Mouse (Mus musculus): ENCODE results near the gene Palm3. TPM values are rescaled to one million over a fixed set of nuclear protein-coding genes. Genes with fewer than 3 reads are reported as not detected.
A peak's percentile ranks its signal among the peaks of the same experiment; 100 is the strongest.

Palm3 gene
- polyA plus RNA-seq, 1 experiment from 2014 or later, result 3.5 TPM

DNA sequence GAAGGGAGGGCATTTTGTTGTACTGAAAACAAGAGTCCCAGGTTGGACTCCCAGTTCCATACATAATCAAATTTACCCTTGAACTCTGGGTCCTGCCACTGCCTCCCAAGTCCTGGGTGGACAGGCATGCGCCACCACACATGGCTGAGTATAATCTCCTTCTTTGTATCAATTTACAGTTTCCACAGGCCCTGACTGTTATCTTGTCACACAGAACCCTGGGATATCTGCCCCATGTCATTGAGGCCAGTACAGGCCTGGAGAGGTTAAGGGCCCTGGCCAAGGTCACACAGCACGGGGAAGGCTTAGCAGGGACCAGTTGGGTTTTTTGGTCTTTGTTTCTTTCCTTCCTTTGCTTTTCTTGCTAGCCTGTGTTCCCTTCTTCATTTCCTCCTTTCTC, 28.8 kb upstream of the Palm3 start:
- Histone ChIP-seq H3K4me3 (ENCODE audit: low read depth, low read length) (no peak overlapping the region), H3K36me3 (ENCODE audit: control insufficient read depth, insufficient read depth, low read length) (0 out of 2 replicates have a peak, but pooled peaks cover 9% of the 10 kb centered on the region), H3K4me1 (replicated peaks; ENCODE audit: control insufficient read depth, insufficient read depth, low read length) (no peaks in the 10 kb centered on the region), H3K27ac (ENCODE audit: low read depth, low read length) (no peak overlapping the region), H3K9me3 (ENCODE audit: control insufficient read depth, low read length) (no peaks in the 10 kb centered on the region), H3K9ac (ENCODE audit: low read depth, low read length) (no peak overlapping the region), H3K4me2 (replicated peaks; ENCODE audit: low read depth, low read length) (no peak overlapping the region), H3K27me3 (ENCODE audit: control insufficient read depth, insufficient read depth, low read length) (no peaks in the 10 kb centered on the region)
- WGBS, result 77% methylated on average over 2 of the region's 2 CpGs
- DNase-seq (ENCODE audit: low spot score), result no peak
- no peak for ATAC-seq (ENCODE audit: low FRiP score)

DNA sequence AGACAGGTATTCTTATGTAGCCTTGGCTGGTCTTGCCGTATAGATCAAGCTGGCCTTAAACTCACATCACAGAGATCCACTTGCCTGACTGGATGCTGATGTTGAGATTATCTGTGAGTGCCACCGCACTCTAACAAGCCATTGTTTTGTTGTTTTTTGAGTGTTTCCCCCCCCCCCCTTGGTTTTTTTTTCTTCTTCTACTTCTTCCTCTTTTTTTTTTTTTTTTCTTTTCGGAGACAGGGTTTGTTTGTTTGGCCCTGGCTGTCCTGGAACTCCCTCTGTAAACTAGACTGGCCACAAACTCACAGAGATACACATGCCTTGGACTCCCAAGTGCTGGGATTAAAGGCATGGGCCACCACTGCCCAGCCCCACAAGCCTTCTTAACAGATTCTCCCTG, 27.2 kb upstream of the Palm3 start:
- no peak for ATAC-seq (ENCODE audit: low FRiP score)

DNA sequence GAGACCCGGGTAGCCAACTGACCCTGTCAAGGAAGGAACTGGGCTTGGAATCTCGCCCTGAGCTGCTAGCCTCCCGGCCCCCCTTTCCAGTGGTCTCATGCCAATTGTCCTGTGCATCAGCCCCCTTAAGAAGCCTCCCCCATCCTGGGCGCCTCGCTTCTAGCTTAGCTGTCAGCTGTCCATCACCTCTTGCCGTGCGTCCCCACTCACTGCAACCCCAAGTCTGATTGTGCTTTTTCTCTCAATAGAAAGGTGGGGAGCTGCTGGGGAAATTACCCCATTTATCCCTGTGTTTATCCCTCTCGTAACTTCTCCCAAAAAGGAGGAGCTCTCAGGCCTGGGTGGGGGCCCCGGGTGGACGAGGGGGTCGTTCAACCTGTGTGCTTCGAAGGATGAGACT, 25.3 kb upstream of the Palm3 start:
- WGBS, result 12% methylated on average over 12 of the region's 12 CpGs
- H3K27me3 ChIP-seq (ENCODE audit: control insufficient read depth, insufficient read depth, low read length), result peaks cover 13% of the 10 kb centered on the region
- ATAC-seq (ENCODE audit: low FRiP score), result peak; percentile 18; the same call in 1 of the 2 replicates
- H3K36me3 ChIP-seq (ENCODE audit: control insufficient read depth, insufficient read depth, low read length), result peaks cover 10% of the 10 kb centered on the region; the same call in 1 of the 2 replicates
- H3K4me1 ChIP-seq (replicated peaks; ENCODE audit: control insufficient read depth, insufficient read depth, low read length), result peaks cover 9% of the 10 kb centered on the region
- DNase-seq (ENCODE audit: low spot score), result no peak
- H3K4me3 ChIP-seq (ENCODE audit: low read depth, low read length), result no peak overlapping the region; the same call in 1 of the 2 replicates
- peak overlapping the region; percentile 80 for H3K4me2 ChIP-seq (replicated peaks; ENCODE audit: low read depth, low read length)
- H3K27ac ChIP-seq (ENCODE audit: low read depth, low read length), result no peak overlapping the region
- H3K9ac ChIP-seq (ENCODE audit: low read depth, low read length), result no peak overlapping the region
- H3K9me3 ChIP-seq (ENCODE audit: control insufficient read depth, low read length), result no peaks in the 10 kb centered on the region

More for the DNA sequence above, 27.2 kb upstream of the Palm3 start:
- H3K27me3 ChIP-seq (ENCODE audit: control insufficient read depth, insufficient read depth, low read length), result no peaks in the 10 kb centered on the region
- H3K4me2 ChIP-seq (replicated peaks; ENCODE audit: low read depth, low read length), result no peak overlapping the region
- 87% methylated on average over 3 of the region's 3 CpGs for WGBS
- 0 out of 2 replicates have a peak, but pooled peaks cover 5% of the 10 kb centered on the region for H3K36me3 ChIP-seq (ENCODE audit: control insufficient read depth, insufficient read depth, low read length)
- no peak overlapping the region for H3K4me3 ChIP-seq (ENCODE audit: low read depth, low read length)
- no peak for DNase-seq (ENCODE audit: low spot score)
- no peaks in the 10 kb centered on the region for H3K9me3 ChIP-seq (ENCODE audit: control insufficient read depth, low read length)
- H3K4me1 ChIP-seq (replicated peaks; ENCODE audit: control insufficient read depth, insufficient read depth, low read length), result peaks cover 4% of the 10 kb centered on the region
- H3K9ac ChIP-seq (ENCODE audit: low read depth, low read length), result no peak overlapping the region
- H3K27ac ChIP-seq (ENCODE audit: low read depth, low read length), result no peak overlapping the region

DNA sequence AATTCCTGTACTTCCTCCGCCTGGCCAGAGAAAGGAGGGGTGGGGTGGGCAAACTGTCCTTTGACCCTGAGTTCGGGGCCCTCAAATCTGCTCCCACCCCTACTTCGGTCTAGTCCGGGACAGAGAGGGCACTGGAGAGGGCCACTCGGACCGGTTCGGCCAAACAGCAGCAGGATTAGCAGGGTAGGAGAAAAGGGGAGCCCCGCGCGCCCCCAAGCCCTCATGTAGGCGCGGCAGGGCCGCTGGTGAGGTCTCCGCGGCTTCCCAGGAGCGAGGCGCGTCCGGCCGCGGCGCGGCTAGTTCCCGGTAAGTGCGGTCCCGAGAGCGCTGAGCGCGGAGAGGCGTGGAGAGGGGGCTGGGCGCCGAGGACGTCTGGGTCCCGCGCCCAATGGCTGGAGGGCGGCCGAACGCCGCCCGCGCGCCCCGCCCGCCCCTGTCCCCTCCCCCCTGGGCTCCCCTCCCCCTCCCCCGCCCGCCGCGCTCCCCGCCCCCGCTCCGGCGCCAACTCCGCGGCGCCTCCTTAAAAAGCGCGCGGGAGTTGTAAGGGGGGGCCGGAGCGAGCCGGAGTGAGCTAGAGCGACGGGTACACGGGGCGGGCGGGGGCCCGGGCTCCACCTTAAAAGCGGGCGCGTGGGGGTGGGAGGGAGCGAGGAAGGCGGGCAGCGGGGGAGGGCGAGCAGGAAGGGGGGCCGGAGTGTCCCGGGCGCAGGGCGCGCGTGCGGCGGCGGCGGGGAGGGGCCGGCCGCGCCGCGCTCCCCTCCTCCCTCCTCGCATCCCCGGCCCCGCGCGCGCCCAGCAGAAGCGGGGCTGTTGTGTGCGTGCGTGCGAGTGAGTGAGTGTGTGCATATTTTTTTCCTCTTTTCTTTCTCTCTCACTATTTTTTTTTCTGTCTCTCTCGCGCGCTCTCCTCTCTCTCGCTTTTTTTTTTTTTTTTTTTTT, 24.4 kb upstream of the Palm3 start:
- ATAC-seq (ENCODE audit: low FRiP score), result peak; percentile 85
- H3K36me3 ChIP-seq (ENCODE audit: control insufficient read depth, insufficient read depth, low read length), result peaks cover 5% of the 10 kb centered on the region; the same call in 1 of the 2 replicates
- H3K4me2 ChIP-seq (replicated peaks; ENCODE audit: low read depth, low read length), result peak overlapping the region; percentile 80
- H3K4me3 ChIP-seq (ENCODE audit: low read depth, low read length), result peak overlapping the region; percentile 70
- no peaks in the 10 kb centered on the region for H3K9me3 ChIP-seq (ENCODE audit: control insufficient read depth, low read length)
- peaks cover 14% of the 10 kb centered on the region for H3K4me1 ChIP-seq (replicated peaks; ENCODE audit: control insufficient read depth, insufficient read depth, low read length)
- H3K27ac ChIP-seq (ENCODE audit: low read depth, low read length), result peak overlapping the region; percentile 97
- 0% methylated on average over 32 of the region's 103 CpGs for WGBS
- peak; percentile 85 for DNase-seq (ENCODE audit: low spot score)
- peak overlapping the region; percentile 85 for H3K9ac ChIP-seq (ENCODE audit: low read depth, low read length)
- peaks cover 21% of the 10 kb centered on the region for H3K27me3 ChIP-seq (ENCODE audit: control insufficient read depth, insufficient read depth, low read length)

DNA sequence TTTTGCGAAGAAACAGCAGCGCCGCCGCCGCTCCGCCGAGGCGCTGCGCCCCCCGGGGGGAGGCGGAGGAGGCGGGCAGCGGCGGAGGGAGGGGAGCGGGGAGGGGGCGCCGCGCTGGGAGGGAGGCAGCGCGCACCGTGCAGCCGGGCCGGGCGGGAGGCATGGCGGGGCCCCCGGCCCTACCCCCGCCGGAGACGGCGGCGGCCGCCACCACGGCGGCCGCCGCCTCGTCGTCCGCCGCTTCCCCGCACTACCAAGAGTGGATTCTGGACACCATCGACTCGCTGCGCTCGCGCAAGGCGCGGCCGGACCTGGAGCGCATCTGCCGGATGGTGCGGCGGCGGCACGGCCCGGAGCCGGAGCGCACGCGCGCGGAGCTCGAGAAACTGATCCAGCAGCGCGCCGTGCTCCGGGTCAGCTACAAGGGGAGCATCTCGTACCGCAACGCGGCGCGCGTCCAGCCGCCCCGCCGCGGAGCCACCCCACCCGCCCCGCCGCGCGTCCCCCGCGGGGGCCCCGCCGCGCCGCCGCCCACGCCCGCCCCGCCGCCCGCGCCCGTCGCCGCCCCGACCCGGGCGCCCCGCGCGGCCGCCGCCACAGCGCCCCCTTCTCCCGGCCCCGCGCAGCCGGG, 23.6 kb upstream of the Palm3 start, which contains the start of gene Samd1:
Samd1 (plus strand) TSS at position 162 of the 631 bp plus-strand sequence.
- WGBS, result under 1% methylated on average over 49 of the region's 112 CpGs

DNA sequence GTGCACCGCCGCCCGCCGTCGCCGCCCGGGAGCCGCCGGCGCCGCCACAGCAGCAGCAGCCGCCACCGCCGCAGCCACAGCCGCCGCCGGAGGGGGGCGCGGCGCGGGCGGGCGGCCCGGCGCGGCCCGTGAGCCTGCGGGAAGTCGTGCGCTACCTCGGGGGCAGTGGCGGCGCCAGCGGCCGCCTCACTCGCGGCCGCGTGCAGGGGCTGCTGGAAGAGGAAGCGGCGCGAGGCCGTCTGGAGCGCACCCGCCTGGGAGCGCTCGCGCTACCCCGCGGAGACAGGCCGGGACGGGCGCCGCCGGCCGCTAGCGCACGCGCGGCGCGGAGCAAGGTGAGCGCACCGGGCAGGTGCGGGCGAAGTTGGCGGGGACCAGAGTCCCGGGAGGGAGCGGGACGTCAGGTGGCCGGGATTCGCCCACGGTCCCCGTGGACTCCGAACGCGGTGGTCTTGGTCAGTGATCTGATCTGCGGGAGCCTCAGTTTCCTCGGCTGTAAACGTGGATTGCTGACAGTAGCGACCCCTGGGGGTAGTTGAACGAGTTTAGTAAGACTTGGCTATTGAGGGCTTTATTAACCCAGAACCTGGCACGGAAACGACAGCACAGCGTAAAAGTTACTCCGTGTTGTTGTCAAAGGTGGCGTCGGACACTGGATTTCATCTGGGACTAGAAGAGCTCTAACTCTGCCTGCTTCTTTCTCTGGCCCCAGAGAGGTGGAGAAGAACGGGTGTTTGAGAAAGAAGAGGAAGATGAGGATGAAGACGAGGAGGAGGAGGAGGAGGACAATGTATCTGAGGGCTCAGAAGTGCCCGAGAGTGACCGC, 22.8 kb upstream of the Palm3 start:
- Histone ChIP-seq H3K36me3 (ENCODE audit: control insufficient read depth, insufficient read depth, low read length) (peaks cover 5% of the 10 kb centered on the region; the same call in 1 of the 2 replicates), H3K27ac (ENCODE audit: low read depth, low read length) (peak overlapping the region; percentile 79), H3K27me3 (ENCODE audit: control insufficient read depth, insufficient read depth, low read length) (peaks cover 27% of the 10 kb centered on the region), H3K9me3 (ENCODE audit: control insufficient read depth, low read length) (no peaks in the 10 kb centered on the region), H3K4me3 (ENCODE audit: low read depth, low read length) (peak overlapping the region; percentile 70), H3K4me1 (replicated peaks; ENCODE audit: control insufficient read depth, insufficient read depth, low read length) (peaks cover 14% of the 10 kb centered on the region), H3K4me2 (replicated peaks; ENCODE audit: low read depth, low read length) (peak overlapping the region; percentile 84), H3K9ac (ENCODE audit: low read depth, low read length) (peak overlapping the region; percentile 67)
- DNase-seq (ENCODE audit: low spot score) (peak; percentile 82), ATAC-seq (ENCODE audit: low FRiP score) (peak; percentile 31; the same call in 1 of the 2 replicates)
- WGBS, result 1% methylated on average over 53 of the region's 92 CpGs

More for the DNA sequence above, 23.6 kb upstream of the Palm3 start, which contains the start of gene Samd1:
- no peak for ATAC-seq (ENCODE audit: low FRiP score)
- H3K27me3 ChIP-seq (ENCODE audit: control insufficient read depth, insufficient read depth, low read length), result peaks cover 27% of the 10 kb centered on the region
- H3K4me3 ChIP-seq (ENCODE audit: low read depth, low read length), result peak within 1 kb of the TSS; percentile 70
- no peaks in the 10 kb centered on the region for H3K9me3 ChIP-seq (ENCODE audit: control insufficient read depth, low read length)
- H3K9ac ChIP-seq (ENCODE audit: low read depth, low read length), result peak within 1 kb of the TSS; percentile 85
- peak; percentile 75 for DNase-seq (ENCODE audit: low spot score)
- H3K4me2 ChIP-seq (replicated peaks; ENCODE audit: low read depth, low read length), result peak within 1 kb of the TSS; percentile 84
- peak within 1 kb of the TSS; percentile 97 for H3K27ac ChIP-seq (ENCODE audit: low read depth, low read length)
- H3K36me3 ChIP-seq (ENCODE audit: control insufficient read depth, insufficient read depth, low read length), result peaks cover 5% of the 10 kb centered on the region; the same call in 1 of the 2 replicates
- peaks cover 14% of the 10 kb centered on the region for H3K4me1 ChIP-seq (replicated peaks; ENCODE audit: control insufficient read depth, insufficient read depth, low read length)

DNA sequence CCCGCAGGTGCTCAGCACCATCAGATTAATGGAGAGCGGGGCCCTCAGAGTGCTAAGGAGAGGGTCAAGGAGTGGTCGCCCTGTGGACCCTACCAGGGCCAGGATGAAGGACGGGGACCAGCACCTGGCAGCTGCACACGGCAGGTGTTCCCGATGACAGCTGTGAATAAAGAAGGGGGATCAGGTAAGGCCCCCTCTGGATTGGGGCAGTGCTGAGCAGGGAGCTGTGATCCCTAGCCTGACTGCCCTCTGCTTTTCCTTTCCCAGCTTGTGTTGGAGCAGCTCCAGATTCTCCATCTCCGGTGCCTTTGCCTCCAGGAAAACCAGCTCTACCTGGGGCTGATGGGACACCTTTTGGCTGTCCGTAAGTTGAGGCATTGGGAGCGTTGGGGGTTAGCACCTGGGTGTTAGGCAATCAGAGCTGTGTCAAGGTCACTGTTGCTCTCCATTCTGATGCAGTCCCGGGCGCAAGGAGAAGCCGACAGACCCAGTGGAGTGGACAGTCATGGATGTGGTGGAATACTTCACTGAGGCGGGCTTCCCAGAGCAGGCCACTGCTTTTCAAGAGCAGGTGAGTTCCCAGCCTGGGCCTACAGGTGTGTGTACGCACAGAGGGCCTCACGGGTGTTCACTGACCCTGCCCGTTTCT, 22.1 kb upstream of the Palm3 start:
- peak overlapping the region; percentile 84 for H3K4me2 ChIP-seq (replicated peaks; ENCODE audit: low read depth, low read length)
- H3K36me3 ChIP-seq (ENCODE audit: control insufficient read depth, insufficient read depth, low read length), result peaks cover 5% of the 10 kb centered on the region; the same call in 1 of the 2 replicates
- H3K4me1 ChIP-seq (replicated peaks; ENCODE audit: control insufficient read depth, insufficient read depth, low read length), result peaks cover 15% of the 10 kb centered on the region
- H3K9me3 ChIP-seq (ENCODE audit: control insufficient read depth, low read length), result no peaks in the 10 kb centered on the region
- H3K27ac ChIP-seq (ENCODE audit: low read depth, low read length), result no peak overlapping the region
- peak overlapping the region; percentile 67 for H3K9ac ChIP-seq (ENCODE audit: low read depth, low read length)
- no peak for ATAC-seq (ENCODE audit: low FRiP score)
- 66% methylated on average over 16 of the region's 16 CpGs for WGBS
- no peak for DNase-seq (ENCODE audit: low spot score)
- peaks cover 27% of the 10 kb centered on the region for H3K27me3 ChIP-seq (ENCODE audit: control insufficient read depth, insufficient read depth, low read length)
- peak overlapping the region; percentile 70 for H3K4me3 ChIP-seq (ENCODE audit: low read depth, low read length)
